15 mouse cellular contexts compared by ENCODE assay signal in the genomic region with DNA sequence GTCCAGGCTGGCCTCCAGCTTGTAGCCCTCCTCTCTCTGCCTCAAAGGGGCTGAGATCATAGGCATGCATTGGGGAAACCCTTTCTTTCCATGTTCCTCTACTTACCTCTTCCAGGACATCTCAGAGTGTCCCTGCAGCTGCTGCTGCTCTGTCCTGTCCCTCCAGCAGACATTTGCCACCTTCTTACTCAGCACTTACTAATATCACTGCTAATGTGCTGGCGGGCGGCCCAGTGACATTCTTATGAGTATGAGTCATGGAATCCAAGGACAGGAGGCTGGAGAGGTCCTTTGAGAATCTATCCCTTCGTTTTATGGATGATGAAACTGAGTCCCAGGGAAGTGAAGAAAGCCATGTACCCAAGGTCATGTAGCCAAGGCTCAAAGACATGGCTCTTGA. TPM values are rescaled to one million over a fixed set of nuclear protein-coding genes. Genes with fewer than 3 reads are reported as not detected.
A peak's percentile ranks its signal among the peaks of the same experiment; 100 is the strongest.
DNase-seq lines count a peak whose midpoint lies in the region; ATAC-seq and TF ChIP-seq lines count a peak whose summit lies in the region.
"Had no signal": no experiment of that assay in that cellular context is flagged by ENCODE, and none has a peak within 500 bp of the region (broad histone marks: within the 10 kb centered on the region; RNA-seq: fewer than 3 reads in every experiment).

No protein-coding gene starts in this region.

- no peak overlapping the region for H3K4me3 ChIP-seq in intestine, postnatal 0 days (ENCODE audit: low read depth, low read length)
- H3K4me3 ChIP-seq: neural tube, embryonic 12.5 days had no signal

- DNase-seq in 3134 (ENCODE audit: extremely low read depth, insufficient read length, low spot score), result peak; percentile 78
- DNase-seq in 3T3-L1 (ENCODE audit: low read depth, low spot score), result peak; percentile 95
- peak; percentile 88 for DNase-seq in adrenal gland, postnatal 25 days
- no peak for DNase-seq in frontal cortex, postnatal 25 days (ENCODE audit: low spot score in 2 of 2)
- DNase-seq in gastrocnemius, adult 18-20 months (ENCODE audit: low spot score), result no peak
- DNase-seq: right cerebral cortex, postnatal 14 days had no signal

- H3K27me3 ChIP-seq in intestine, postnatal 0 days (replicated peaks; ENCODE audit: control insufficient read depth, insufficient read depth, low read length), result no peaks in the 10 kb centered on the region; the same call in 1 of the 2 replicates

- 19% methylated on average over 3 of the region's 3 CpGs for WGBS in intestine, postnatal 0 days

- no peak overlapping the region for H3K27ac ChIP-seq in intestine, postnatal 0 days (ENCODE audit: low read depth, low read length)
- H3K27ac ChIP-seq: hindbrain, postnatal 0 days; neural tube, embryonic 12.5 days; stomach, postnatal 0 days had no signal

- TF ChIP-seq CTCF in intestine, postnatal 0 days (IDR thresholded peaks at IDR 0.05; ENCODE audit: low read depth), result no peak

- H3K9ac ChIP-seq in intestine, postnatal 0 days (ENCODE audit: low read depth, low read length), result no peak overlapping the region
- H3K9ac ChIP-seq: neural tube, embryonic 12.5 days had no signal

- no peaks in the 10 kb centered on the region for H3K9me3 ChIP-seq in intestine, postnatal 0 days (ENCODE audit: control insufficient read depth)

- H3K4me1 ChIP-seq in intestine, postnatal 0 days (replicated peaks; ENCODE audit: control insufficient read depth, insufficient read depth, low read length), result no peaks in the 10 kb centered on the region
- H3K4me1 ChIP-seq: neural tube, embryonic 12.5 days had no signal

- H3K4me2 ChIP-seq in intestine, postnatal 0 days (replicated peaks; ENCODE audit: low read depth), result no peak overlapping the region
- H3K4me2 ChIP-seq: neural tube, embryonic 12.5 days had no signal

- peak; percentile 66; the same call in 1 of the 2 replicates for ATAC-seq in intestine, postnatal 0 days
- ATAC-seq in frontal cortex, adult (ENCODE audit: low TSS enrichment), result no peak
- ATAC-seq: hindbrain, postnatal 0 days had no signal

- no peaks in the 10 kb centered on the region for H3K36me3 ChIP-seq in intestine, postnatal 0 days (ENCODE audit: control insufficient read depth, insufficient read depth)
- H3K36me3 ChIP-seq: neural tube, embryonic 12.5 days had no signal

RNA-seq across cellular contexts. Expression of gene Pax2, which starts 47.0 kb away (rescaled TPM):
- total RNA-seq in adrenal gland, postnatal 25 days (2021), result not detected in 2 replicates
- polyA plus RNA-seq in intestine, postnatal 0 days (2015; fragmentation: Nextera tagmentation; extraction: Ambion mirVana), result not detected in 2 replicates
- not detected for total RNA-seq in gastrocnemius, adult 18-20 months (2021)
- total RNA-seq: gastrocnemius, adult 8-10 months; liver, adult 2 months; megakaryocyte-erythroid progenitor cell, adult 5-6 weeks; MEL had no signal
- polyA plus RNA-seq: liver, adult 2 months; stomach, postnatal 0 days had no signal

Comparison
In these comparisons a context has a peak if more than half of its experiments do, and no peak if none do; other contexts are left out.
1. DNase-seq: peak in 3134 (single experiment), 3T3-L1 (single experiment) and adrenal gland, postnatal 25 days (single experiment); none in frontal cortex, postnatal 25 days (0 of 2) and gastrocnemius, adult 18-20 months (single experiment).